ENCODE assay signal across 28 mouse cellular contexts in genomic region chr1:43367151-43367895, GRCm38 (mm10).
DNase-seq lines count a peak whose midpoint lies in the region; ATAC-seq and TF ChIP-seq lines count a peak whose summit lies in the region.
"Had no signal": no experiment of that assay in that cellular context is flagged by ENCODE, and none has a peak within 500 bp of the region (broad histone marks: within the 10 kb centered on the region; RNA-seq: fewer than 3 reads in every experiment).

No protein-coding gene starts in this region.

- no peak for TF ChIP-seq EP300 in lung, postnatal 0 days (IDR thresholded peaks at IDR 0.05)

- H3K9ac ChIP-seq in intestine, embryonic 14.5 days (ENCODE audit: low read length): no peak overlapping the region
- no peak overlapping the region for H3K9ac ChIP-seq in intestine, postnatal 0 days (ENCODE audit: low read depth, low read length)
- no peak overlapping the region for H3K9ac ChIP-seq in lung, postnatal 0 days (replicated peaks; ENCODE audit: low read depth)
- H3K9ac ChIP-seq: forebrain, embryonic 13.5 days; heart, embryonic 15.5 days; hindbrain, embryonic 13.5 days; kidney, embryonic 15.5 days; limb, embryonic 13.5 days; neural tube, embryonic 15.5 days had no signal

- no peaks in the 10 kb centered on the region for H3K36me3 ChIP-seq in intestine, embryonic 14.5 days (ENCODE audit: control insufficient read depth, insufficient read depth, low read length)
- no peaks in the 10 kb centered on the region for H3K36me3 ChIP-seq in intestine, postnatal 0 days (ENCODE audit: control insufficient read depth, insufficient read depth)
- H3K36me3 ChIP-seq in lung, postnatal 0 days (ENCODE audit: insufficient read depth, low read length): no peaks in the 10 kb centered on the region
- no peaks in the 10 kb centered on the region for H3K36me3 ChIP-seq in heart, embryonic 10.5 days
- H3K36me3 ChIP-seq: heart, embryonic 15.5 days; hindbrain, embryonic 13.5 days; kidney, embryonic 15.5 days; limb, embryonic 13.5 days; neural tube, embryonic 15.5 days had no signal

- intact Hi-C loops in heart, postnatal 10 days (cut with DNase I): no loop called here

- DNase-seq in intestine, embryonic 14.5 days (ENCODE audit: low spot score): no peak
- peak; percentile 44 for DNase-seq in lung, postnatal 0 days (ENCODE audit: low spot score)
- no peak for DNase-seq in lung, adult 18-20 months
- DNase-seq in heart, embryonic 10.5 days (ENCODE audit: low spot score): no peak
- no peak for DNase-seq in urinary bladder, postnatal 14 days (ENCODE audit: low spot score)
- DNase-seq in heart, postnatal 10 days: no peak
- DNase-seq: adrenal gland, postnatal 14 days; cerebellum, adult 2 months; cerebellum, postnatal 14 days; gastrocnemius, postnatal 10 days; heart, postnatal 36 days; kidney, adult 11 months; kidney, postnatal 25 days; lung, postnatal 4 days; midbrain, embryonic 14.5 days; right cerebral cortex, postnatal 14 days; thymus, postnatal 14 days had no signal

- no peak for TF ChIP-seq CTCF in intestine, postnatal 0 days (IDR thresholded peaks at IDR 0.05; ENCODE audit: low read depth)
- TF ChIP-seq CTCF in lung, postnatal 0 days (IDR thresholded peaks at IDR 0.05): no peak

- no peaks in the 10 kb centered on the region for H3K27me3 ChIP-seq in intestine, embryonic 14.5 days (replicated peaks; ENCODE audit: control insufficient read depth, insufficient read depth, low read length)
- no peaks in the 10 kb centered on the region for H3K27me3 ChIP-seq in intestine, postnatal 0 days (replicated peaks; ENCODE audit: control insufficient read depth, insufficient read depth, low read length)
- no peaks in the 10 kb centered on the region for H3K27me3 ChIP-seq in lung, postnatal 0 days (replicated peaks; ENCODE audit: insufficient read depth, low read length)
- no peaks in the 10 kb centered on the region for H3K27me3 ChIP-seq in heart, embryonic 10.5 days (ENCODE audit: insufficient read depth, poor library complexity, severe bottlenecking)
- H3K27me3 ChIP-seq: forebrain, embryonic 13.5 days; heart, embryonic 15.5 days; hindbrain, embryonic 13.5 days; kidney, embryonic 15.5 days; limb, embryonic 13.5 days; neural tube, embryonic 15.5 days had no signal

- ATAC-seq in intestine, embryonic 14.5 days (replicated peaks; ENCODE audit: low FRiP score, low TSS enrichment, low read depth): no peak
- no peak for ATAC-seq in intestine, postnatal 0 days
- ATAC-seq in lung, postnatal 0 days: peak; percentile 63
- peak; percentile 60 for ATAC-seq in megakaryocyte-erythroid progenitor cell, adult 5-6 weeks (replicated peaks; ENCODE audit: low FRiP score, low TSS enrichment, poor library complexity, severe bottlenecking)

- WGBS in intestine, embryonic 14.5 days: 55% methylated on average over 5 of the region's 5 CpGs
- 52% methylated on average over 5 of the region's 5 CpGs for WGBS in intestine, postnatal 0 days
- WGBS in lung, postnatal 0 days: 50% methylated on average over 5 of the region's 5 CpGs
- 58% methylated on average over 5 of the region's 5 CpGs for WGBS in heart, embryonic 10.5 days

- no peak overlapping the region for H3K4me3 ChIP-seq in intestine, embryonic 14.5 days (ENCODE audit: low read depth, low read length)
- no peak overlapping the region for H3K4me3 ChIP-seq in intestine, postnatal 0 days (ENCODE audit: low read depth, low read length)
- no peak overlapping the region for H3K4me3 ChIP-seq in lung, postnatal 0 days (ENCODE audit: low read depth, low read length)
- no peak overlapping the region for H3K4me3 ChIP-seq in heart, embryonic 10.5 days
- H3K4me3 ChIP-seq: erythroblast, embryonic 14.5 days; forebrain, embryonic 13.5 days; heart, embryonic 15.5 days; hindbrain, embryonic 13.5 days; kidney, embryonic 15.5 days; layer of hippocampus, adult 2 months; left cerebral cortex, adult 2 months; limb, embryonic 13.5 days; neural tube, embryonic 15.5 days had no signal

- no peaks in the 10 kb centered on the region for H3K9me3 ChIP-seq in intestine, embryonic 14.5 days (ENCODE audit: control insufficient read depth, low read length)
- no peaks in the 10 kb centered on the region for H3K9me3 ChIP-seq in intestine, postnatal 0 days (ENCODE audit: control insufficient read depth)
- no peaks in the 10 kb centered on the region for H3K9me3 ChIP-seq in lung, postnatal 0 days (ENCODE audit: low read length)
- no peaks in the 10 kb centered on the region for H3K9me3 ChIP-seq in heart, embryonic 10.5 days
- H3K9me3 ChIP-seq: forebrain, embryonic 13.5 days; heart, embryonic 15.5 days; hindbrain, embryonic 13.5 days; kidney, embryonic 15.5 days; limb, embryonic 13.5 days; neural tube, embryonic 15.5 days had no signal

- H3K4me2 ChIP-seq in intestine, embryonic 14.5 days (ENCODE audit: low read length): no peak overlapping the region
- H3K4me2 ChIP-seq in intestine, postnatal 0 days (replicated peaks; ENCODE audit: low read depth): no peak overlapping the region
- H3K4me2 ChIP-seq in lung, postnatal 0 days (replicated peaks; ENCODE audit: low read depth, low read length): no peak overlapping the region
- H3K4me2 ChIP-seq: forebrain, embryonic 13.5 days; heart, embryonic 15.5 days; hindbrain, embryonic 13.5 days; kidney, embryonic 15.5 days; limb, embryonic 13.5 days; neural tube, embryonic 15.5 days had no signal

- H3K27ac ChIP-seq in intestine, embryonic 14.5 days (ENCODE audit: low read depth): peak overlapping the region; percentile 19; the same call in 1 of the 2 replicates
- H3K27ac ChIP-seq in intestine, postnatal 0 days (ENCODE audit: low read depth, low read length): no peak overlapping the region
- no peak overlapping the region for H3K27ac ChIP-seq in lung, postnatal 0 days (ENCODE audit: low read length)
- H3K27ac ChIP-seq in heart, embryonic 10.5 days: no peak overlapping the region
- H3K27ac ChIP-seq: forebrain, embryonic 13.5 days; heart, embryonic 15.5 days; hindbrain, embryonic 13.5 days; kidney, embryonic 15.5 days; layer of hippocampus, adult 2 months; left cerebral cortex, adult 2 months; limb, embryonic 13.5 days; neural tube, embryonic 15.5 days had no signal

- peaks cover 3% of the 10 kb centered on the region; the same call in 1 of the 2 replicates for H3K4me1 ChIP-seq in intestine, embryonic 14.5 days (replicated peaks; ENCODE audit: control insufficient read depth, insufficient read depth, low read length)
- no peaks in the 10 kb centered on the region for H3K4me1 ChIP-seq in intestine, postnatal 0 days (replicated peaks; ENCODE audit: control insufficient read depth, insufficient read depth, low read length)
- H3K4me1 ChIP-seq in lung, postnatal 0 days (ENCODE audit: insufficient read depth, low read depth, low read length): no peaks in the 10 kb centered on the region
- H3K4me1 ChIP-seq in heart, embryonic 10.5 days: no peaks in the 10 kb centered on the region; the same call in 1 of the 2 replicates
- H3K4me1 ChIP-seq: forebrain, embryonic 13.5 days; heart, embryonic 15.5 days; hindbrain, embryonic 13.5 days; kidney, embryonic 15.5 days; neural tube, embryonic 15.5 days had no signal

Comparison
In these comparisons a context has a peak if more than half of its experiments do, and no peak if none do; other contexts are left out.
1. ATAC-seq: peak in lung, postnatal 0 days (single experiment) and megakaryocyte-erythroid progenitor cell, adult 5-6 weeks (single experiment); none in intestine, embryonic 14.5 days (single experiment) and intestine, postnatal 0 days (single experiment).